Comparison of ENCODE assay signal across 1 mouse cellular context in genomic region chr8:84184085-84185043, GRCm38 (mm10).
TF ChIP-seq lines count a peak whose summit lies in the region.

No protein-coding gene starts in this region.

TF ChIP-seq in MEL, 35 proteins besides CTCF, POLR2A, EP300 and RAD21:
- no peak for TF ChIP-seq MYC (IDR thresholded peaks at IDR 0.05; ENCODE audit: low read depth, low read length)
- no peak for TF ChIP-seq POLR2AphosphoS2 (IDR thresholded peaks at IDR 0.05; ENCODE audit: low read length)
- no peak for TF ChIP-seq CHD1 (IDR thresholded peaks at IDR 0.05; ENCODE audit: low read depth, low read length)
- no peak for TF ChIP-seq MAFK (IDR thresholded peaks at IDR 0.05; ENCODE audit: borderline replicate concordance, low read depth, low read length)
- TF ChIP-seq TAL1 (IDR thresholded peaks at IDR 0.05; ENCODE audit: low read length) = no peak
- TF ChIP-seq POLR2AphosphoS5 (IDR thresholded peaks at IDR 0.05; ENCODE audit: borderline replicate concordance, low read depth, low read length) = no peak
- TF ChIP-seq MEF2A (IDR thresholded peaks at IDR 0.05; ENCODE audit: extremely low read depth, insufficient replicate concordance, low read depth, low read length, poor library complexity, severe bottlenecking) = no peak
